Mouse (Mus musculus) neural tube, embryonic 14.5 days (tissue): ENCODE measurements around the gene Olfr1358. TPM values are rescaled to one million over a fixed set of nuclear protein-coding genes. Genes with fewer than 3 reads are reported as not detected.
"Not testable (repeated sequence)": the region's sequence is repeated elsewhere in the genome, so short reads cannot be mapped to it uniquely, and the experiment has no call there.

Source experiments
- ATAC-seq: fragments of 200-750 bp; cut with Nextera tagmentation; 2 replicates; pipeline ENCODE4 v1.8.0; 2017; ENCODE audit warnings: low read depth, mild to moderate bottlenecking, moderate TSS enrichment, moderate library complexity
- H3K27ac ChIP-seq: fragments of 300-500 bp; sonication (generic); 2 replicates; pipeline ENCODE4 v1.5.1; 2014; ENCODE audit warnings: low read depth, mild to moderate bottlenecking, control low read depth, low read length, moderate library complexity, mixed read lengths
- H3K27me3 ChIP-seq: fragments of 300-500 bp; sonication (generic); 2 replicates; pipeline ENCODE4 v1.6.1; 2014; ENCODE audit warnings: low read length; ENCODE audit not compliant: control insufficient read depth, insufficient read depth
- H3K36me3 ChIP-seq: fragments of 300-500 bp; sonication (generic); 2 replicates; pipeline ENCODE4 v1.6.1; 2014; ENCODE audit warnings: low read length, mixed read lengths; ENCODE audit not compliant: control insufficient read depth, insufficient read depth
- H3K4me1 ChIP-seq: fragments of 300-500 bp; sonication (generic); 2 replicates; pipeline ENCODE4 v1.6.1; 2014; ENCODE audit warnings: low read length; ENCODE audit not compliant: control insufficient read depth, insufficient read depth
- H3K4me2 ChIP-seq: fragments of 300-500 bp; sonication (generic); 2 replicates; pipeline ENCODE4 v1.6.1; 2014; ENCODE audit warnings: mild to moderate bottlenecking, low read depth, low read length, control low read depth
- H3K4me3 ChIP-seq: fragments of 300-500 bp; sonication (generic); 2 replicates; pipeline ENCODE4 v1.5.1; 2014; ENCODE audit warnings: low read depth, low read length, control low read depth, mixed read lengths
- H3K9ac ChIP-seq: fragments of 300-500 bp; sonication (generic); replicated peaks from 2 replicates; pipeline ENCODE4 v1.6.1; 2014; ENCODE audit warnings: low read depth, mild to moderate bottlenecking, control low read depth, low read length, mixed read lengths
- H3K9me3 ChIP-seq: fragments of 300-500 bp; sonication (generic); 2 replicates; pipeline ENCODE4 v1.6.1; 2016; ENCODE audit warnings: low read length; ENCODE audit not compliant: control insufficient read depth
- WGBS: fragments of 180-500 bp; shearing (Covaris S2); extraction: QIAGEN DNeasy Blood & Tissue Kit; methylation state at CpG from one replicate; pipeline ENCODE4 v1.1.7; 2014; 5-methylcytosine and 5-hydroxymethylcytosine counted together
- polyA plus RNA-seq: library from polyadenylated mRNA; unstranded; fragments of >200 nt; fragmentation: Nextera tagmentation; extraction: Ambion mirVana; gene quantifications from 2 replicates; pipeline ENCODE4 v1.2.1, GENCODE M21; 2014

Gene Olfr1358
- polyA plus RNA-seq, 1 experiment from 2014 or later = not detected

DNA sequence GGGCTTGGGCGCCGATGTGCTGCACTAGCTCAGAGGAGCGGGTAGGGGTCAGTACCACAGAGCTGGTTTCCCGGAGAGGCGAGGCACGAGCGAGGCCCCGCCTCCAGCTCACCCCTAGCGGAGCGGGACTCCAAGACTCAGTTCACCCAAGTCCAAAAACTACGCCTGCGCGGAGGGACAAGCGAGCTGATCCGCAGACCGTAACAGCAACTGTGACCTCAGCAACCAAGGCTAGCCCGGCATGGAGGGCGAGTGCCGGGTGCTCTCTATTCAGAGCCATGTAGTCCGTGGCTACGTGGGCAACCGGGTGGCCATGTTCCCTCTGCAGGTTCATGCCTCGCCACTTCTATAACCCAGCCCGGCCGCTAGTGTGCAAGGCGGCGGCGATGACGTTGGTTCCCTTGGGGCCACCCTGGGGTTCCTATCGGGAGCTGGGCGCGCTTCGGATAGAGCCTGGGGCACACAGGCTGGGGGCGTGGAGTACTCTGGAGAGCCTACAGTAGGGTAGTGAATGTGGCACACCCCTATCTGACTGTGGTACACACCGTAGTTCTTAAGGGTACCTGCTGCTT is 35.2 kb upstream of the Olfr1358 start:
- under 1% methylated on average over 35 of the region's 35 CpGs for WGBS
- Histone ChIP-seq H3K4me2 (peak overlapping the region; percentile 92), H3K9me3 (no peaks in the 10 kb centered on the region), H3K9ac (peak overlapping the region; percentile 52), H3K36me3 (no peaks in the 10 kb centered on the region), H3K4me1 (no peaks in the 10 kb centered on the region), H3K27ac (no peak overlapping the region), H3K4me3 (peak overlapping the region; percentile 50), H3K27me3 (peaks cover 5% of the 10 kb centered on the region; the same call in 1 of the 2 replicates)
- peak; percentile 95 for ATAC-seq

DNA sequence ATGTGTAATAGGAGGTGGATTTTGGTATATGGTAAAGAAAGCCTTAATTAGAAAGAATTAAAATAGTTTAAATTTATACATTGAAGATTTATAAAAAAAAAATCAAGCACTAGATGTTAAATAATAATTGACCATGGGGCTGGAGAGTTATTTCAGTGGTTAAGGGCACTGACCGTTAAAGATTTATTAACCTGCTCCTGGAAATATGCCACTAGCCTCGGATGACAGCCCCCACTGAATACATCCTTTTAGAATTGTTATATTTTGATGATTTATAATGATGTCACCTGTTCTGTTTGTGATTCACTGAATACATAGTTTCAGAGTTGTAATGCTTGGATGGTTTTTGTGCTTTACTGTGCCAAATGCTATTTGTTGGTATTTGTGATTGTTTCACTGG is 31.9 kb upstream of the Olfr1358 start:
- not testable (repeated sequence) for H3K4me3 ChIP-seq, H3K36me3 ChIP-seq, H3K9ac ChIP-seq, H3K27ac ChIP-seq, H3K4me1 ChIP-seq, ATAC-seq, H3K9me3 ChIP-seq, H3K27me3 ChIP-seq, H3K4me2 ChIP-seq
- 60% methylated on average over 2 of the region's 2 CpGs for WGBS

DNA sequence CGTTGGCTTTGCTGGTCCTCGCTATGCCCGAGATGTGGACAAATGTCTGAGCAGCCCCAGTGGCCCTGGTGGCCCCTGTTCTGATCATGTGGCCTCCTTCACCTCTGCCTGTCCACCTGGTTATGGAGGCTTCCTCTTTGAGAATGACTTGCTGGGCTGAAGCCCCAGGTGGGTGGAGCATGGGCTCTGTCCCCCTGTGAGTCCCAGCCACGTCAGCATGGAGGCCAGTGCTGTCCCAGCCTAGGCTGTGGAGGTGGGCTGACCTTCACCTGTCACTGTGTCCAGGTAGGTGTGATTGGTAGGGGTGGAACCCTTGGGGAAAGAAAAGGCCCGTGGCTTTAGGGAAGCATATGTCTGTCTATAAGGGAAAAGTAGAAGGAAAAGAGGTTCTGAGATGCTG is 30.4 kb upstream of the Olfr1358 start:
- Histone ChIP-seq H3K9ac (no peak overlapping the region), H3K27me3 (peaks cover 5% of the 10 kb centered on the region; the same call in 1 of the 2 replicates), H3K4me1 (no peaks in the 10 kb centered on the region), H3K9me3 (no peaks in the 10 kb centered on the region), H3K4me3 (no peak overlapping the region), H3K4me2 (no peak overlapping the region), H3K36me3 (no peaks in the 10 kb centered on the region), H3K27ac (no peak overlapping the region)
- no peak for ATAC-seq
- 70% methylated on average over 5 of the region's 5 CpGs for WGBS

DNA sequence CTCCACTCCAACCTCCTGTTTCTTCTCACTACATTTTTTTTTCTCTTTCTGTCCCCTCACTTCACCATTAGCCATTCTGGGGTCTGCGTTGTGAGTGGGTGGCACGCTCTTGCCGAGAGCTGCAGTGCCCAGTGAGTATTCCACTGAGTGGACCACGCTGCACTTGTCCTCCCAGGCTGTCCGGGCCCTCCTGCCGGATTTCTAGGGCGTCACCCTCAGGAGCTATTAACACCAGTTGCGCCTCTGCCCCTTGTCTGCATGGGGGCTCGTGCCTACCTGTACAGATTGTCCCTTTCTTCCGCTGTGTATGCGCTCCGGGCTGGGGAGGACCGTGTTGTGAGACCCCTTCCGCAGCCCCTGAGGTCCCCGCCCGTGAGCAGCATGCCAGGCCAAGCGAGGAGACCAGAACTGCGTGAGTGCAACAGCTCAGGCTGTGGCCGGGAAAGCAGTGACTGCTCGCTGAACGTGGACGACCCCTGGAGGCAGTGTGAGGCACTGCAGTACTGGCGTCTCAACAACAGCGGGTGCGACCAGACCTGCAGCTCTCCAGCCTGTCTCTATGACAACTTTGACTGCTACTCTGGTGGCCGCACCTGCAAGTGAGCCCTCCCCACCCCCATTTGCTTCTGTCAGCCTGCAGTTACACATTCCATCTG is 29.7 kb upstream of the Olfr1358 start:
- WGBS = 6% methylated on average over 26 of the region's 26 CpGs
- ATAC-seq = peak; percentile 81; the same call in 1 of the 2 replicates
- H3K4me3 ChIP-seq = no peak overlapping the region
- no peaks in the 10 kb centered on the region for H3K4me1 ChIP-seq
- H3K9me3 ChIP-seq = no peaks in the 10 kb centered on the region
- no peak overlapping the region for H3K9ac ChIP-seq
- H3K27me3 ChIP-seq = peaks cover 4% of the 10 kb centered on the region; the same call in 1 of the 2 replicates
- peak overlapping the region; percentile 32; the same call in 1 of the 2 replicates for H3K4me2 ChIP-seq
- H3K27ac ChIP-seq = no peak overlapping the region
- no peaks in the 10 kb centered on the region for H3K36me3 ChIP-seq

DNA sequence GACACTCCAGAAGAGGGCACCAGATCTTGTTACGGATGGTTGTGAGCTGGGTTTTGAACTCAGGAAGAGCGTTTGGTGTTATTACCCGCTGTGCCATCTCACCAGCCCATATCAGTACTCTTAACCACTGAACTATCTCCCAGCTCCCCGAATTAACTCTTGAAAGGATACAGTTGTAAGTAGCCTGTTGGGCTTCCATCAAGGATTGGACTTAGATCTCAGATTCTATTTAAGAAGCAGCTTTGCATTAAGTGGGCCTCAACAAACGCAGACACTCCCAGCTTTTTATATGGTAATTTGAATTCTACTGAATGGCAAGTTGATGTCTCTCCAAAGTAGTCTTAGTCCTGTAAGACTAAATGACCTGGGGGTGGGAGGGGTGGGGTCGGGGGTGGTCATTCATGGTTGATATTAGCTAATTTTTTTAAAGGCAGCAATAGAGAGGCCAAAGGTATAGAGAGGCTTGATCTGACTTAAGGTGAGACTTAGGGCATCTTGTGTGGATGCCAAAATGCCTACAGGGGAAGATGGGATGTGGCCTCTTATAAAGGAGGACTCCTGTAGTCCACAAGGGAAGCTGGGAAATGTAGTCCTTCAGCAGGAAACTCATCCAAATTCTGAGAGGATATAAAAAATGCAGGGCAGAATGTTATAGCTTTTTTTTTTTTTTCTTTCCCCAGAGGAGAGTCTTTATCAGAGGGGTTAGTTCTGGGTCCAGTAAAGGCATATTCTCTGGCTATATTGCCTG is 14.1 kb upstream of the Olfr1358 start:
- Histone ChIP-seq H3K4me3 (no peak overlapping the region), H3K9me3 (no peaks in the 10 kb centered on the region), H3K9ac (no peak overlapping the region), H3K27me3 (no peaks in the 10 kb centered on the region), H3K4me2 (no peak overlapping the region), H3K36me3 (no peaks in the 10 kb centered on the region), H3K27ac (no peak overlapping the region), H3K4me1 (no peaks in the 10 kb centered on the region)
- ATAC-seq = no peak
- WGBS = 78% methylated on average over 6 of the region's 6 CpGs

DNA sequence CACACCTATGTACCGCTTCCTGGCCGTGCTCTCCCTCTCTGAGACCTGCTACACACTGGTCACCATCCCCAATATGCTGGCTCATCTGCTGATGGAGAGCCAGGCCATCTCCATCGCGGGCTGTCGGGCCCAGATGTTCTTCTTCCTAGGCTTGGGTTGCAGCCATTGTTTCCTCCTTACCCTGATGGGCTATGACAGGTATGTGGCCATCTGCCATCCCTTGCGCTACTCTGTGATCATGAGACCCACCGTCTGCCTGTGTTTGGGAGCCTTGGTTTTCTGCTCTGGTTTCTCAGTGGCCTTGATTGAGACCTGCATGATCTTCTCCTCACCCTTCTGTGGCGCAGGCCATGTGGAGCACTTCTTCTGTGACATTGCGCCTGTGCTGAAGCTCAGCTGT is 2.6 kb downstream of the Olfr1358 start:
- Histone ChIP-seq H3K4me1 (no peaks in the 10 kb centered on the region), H3K36me3 (no peaks in the 10 kb centered on the region), H3K27ac (no peak overlapping the region), H3K4me3 (no peak overlapping the region), H3K27me3 (no peaks in the 10 kb centered on the region), H3K9me3 (no peaks in the 10 kb centered on the region), H3K9ac (no peak overlapping the region), H3K4me2 (no peak overlapping the region)
- no peak for ATAC-seq
- 87% methylated on average over 9 of the region's 9 CpGs for WGBS

DNA sequence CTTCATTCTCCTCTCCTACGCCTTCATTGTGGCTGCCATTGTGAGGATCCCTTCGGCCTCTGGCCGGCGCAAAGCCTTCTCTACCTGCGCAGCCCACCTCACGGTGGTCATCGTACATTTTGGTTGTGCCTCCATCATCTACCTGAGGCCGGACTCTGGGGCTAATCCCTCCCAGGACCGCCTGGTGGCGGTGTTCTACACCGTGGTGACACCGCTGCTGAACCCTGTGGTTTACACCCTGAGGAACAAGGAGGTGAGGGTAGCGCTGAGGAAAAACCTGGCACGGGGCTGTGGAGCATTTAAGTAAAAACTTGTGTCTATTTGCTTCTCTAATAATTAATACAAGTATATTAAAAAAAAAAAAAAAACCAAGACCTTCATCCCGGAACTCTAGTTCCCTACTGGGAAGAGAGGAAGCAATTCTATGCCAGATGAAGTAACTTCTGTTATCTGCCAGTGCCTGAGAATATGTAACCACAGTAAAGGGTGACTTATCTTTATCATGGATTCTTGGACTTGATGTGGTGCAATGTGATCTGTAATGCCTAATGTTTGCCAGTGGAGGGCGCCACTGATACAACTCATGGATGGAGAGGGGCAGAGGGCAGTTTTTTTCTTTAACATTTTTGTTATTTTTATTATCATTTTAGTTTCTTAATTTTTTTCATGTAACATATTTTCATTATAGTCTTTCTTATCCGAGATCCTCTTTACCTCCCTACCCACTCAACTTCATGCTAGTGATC is 3.2 kb downstream of the Olfr1358 start:
- no peaks in the 10 kb centered on the region for H3K27me3 ChIP-seq
- no peaks in the 10 kb centered on the region for H3K4me1 ChIP-seq
- no peak overlapping the region for H3K27ac ChIP-seq
- no peak overlapping the region for H3K4me2 ChIP-seq
- no peak for ATAC-seq
- 55% methylated on average over 17 of the region's 17 CpGs for WGBS
- H3K9me3 ChIP-seq = no peaks in the 10 kb centered on the region
- H3K9ac ChIP-seq = no peak overlapping the region
- H3K4me3 ChIP-seq = no peak overlapping the region
- no peaks in the 10 kb centered on the region for H3K36me3 ChIP-seq

DNA sequence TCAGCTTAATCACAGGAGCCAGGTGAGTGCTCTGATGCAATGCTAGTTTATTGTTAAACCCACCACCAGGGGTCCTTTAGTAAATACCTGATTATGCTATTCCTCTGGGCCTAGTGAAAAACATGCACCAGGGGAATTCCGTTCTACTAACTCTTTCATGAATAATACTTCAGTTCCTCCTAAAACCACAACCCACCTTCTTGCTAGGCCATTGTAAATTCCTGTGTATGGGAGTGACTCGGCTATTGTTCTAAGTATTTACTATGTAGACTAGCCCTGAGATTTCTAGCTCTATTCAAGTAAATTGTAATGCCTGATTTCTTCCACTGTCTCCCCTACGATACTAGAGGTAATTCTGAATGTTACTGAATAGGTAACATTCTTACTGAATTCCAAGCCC is 7.8 kb downstream of the Olfr1358 start:
- not testable (repeated sequence) for H3K9me3 ChIP-seq, H3K27ac ChIP-seq, H3K27me3 ChIP-seq, ATAC-seq, H3K36me3 ChIP-seq, H3K4me3 ChIP-seq, H3K9ac ChIP-seq, H3K4me1 ChIP-seq, H3K4me2 ChIP-seq
- 58% methylated on average over 3 of the region's 3 CpGs for WGBS
